Mouse (Mus musculus) heart, postnatal 4 days (tissue): Measurements from ENCODE around the gene Atg101. TPM values are rescaled to one million over a fixed set of nuclear protein-coding genes. Genes with fewer than 3 reads are reported as not detected.

Experiments
- total RNA-seq, 2 experiments: library from RNA; stranded (reverse); gene quantifications; 2 replicates each; pipeline ENCODE4 v1.2.3; 2021

Gene Atg101
- total RNA-seq, 2 experiments from 2014 or later: 21.7 to 23.3 TPM

Other genes with a start within 250 kb of the Atg101 start
- under 1 TPM; 0.26 to 0.68 TPM for gene Gm47841, start 236.9 kb upstream of the Atg101 start, total RNA-seq
- 1 to 10 TPM; 3.2 to 4.2 TPM for gene Fignl2, start 205.7 kb upstream of the Atg101 start, total RNA-seq
- gene Ankrd33, start 168.5 kb upstream of the Atg101 start, total RNA-seq: not detected
- 10 to 100 TPM; 20.5 to 21.7 TPM for gene Acvrl1, start 155.8 kb upstream of the Atg101 start, total RNA-seq
- 10 to 100 TPM; 20.8 to 21.4 TPM for gene Acvr1b, start 110.2 kb upstream of the Atg101 start, total RNA-seq
- gene Grasp, start 60.1 kb upstream of the Atg101 start, total RNA-seq: 10 to 100 TPM; 13.9 to 15.1 TPM
- gene Nr4a1, start 30.0 kb upstream of the Atg101 start, total RNA-seq: 10 to 100 TPM; 48.1 to 49.6 TPM
- gene 6030408B16Rik, start 8.9 kb downstream of the Atg101 start, total RNA-seq: 1 to 10 TPM; 4.3 to 4.6 TPM
- 10 to 100 TPM; 10.1 to 11.2 TPM for gene Krt80, start 85.9 kb downstream of the Atg101 start, total RNA-seq
- gene Krt7, start 126.8 kb downstream of the Atg101 start, total RNA-seq: 1 to 10 TPM; 9.3 to 10.0 TPM
- gene Krt87, start 154.5 kb downstream of the Atg101 start, total RNA-seq: not detected
- gene Krt88, start 163.5 kb downstream of the Atg101 start, total RNA-seq: not detected
- not detected for gene Krt81, start 179.5 kb downstream of the Atg101 start, total RNA-seq
- gene Krt86, start 189.2 kb downstream of the Atg101 start, total RNA-seq: not detected
- gene Krt83, start 207.2 kb downstream of the Atg101 start, total RNA-seq: not detected
- not detected for gene Gm49425, start 233.0 kb downstream of the Atg101 start, total RNA-seq
- not detected for gene Krt84, start 248.5 kb downstream of the Atg101 start, total RNA-seq